Mouse (Mus musculus): ENCODE measurements at regions not wholly inside any gene's neighbourhood (a gene's known extent, or its start where the extent isn't known, plus 50 kb on each side); places are given as distances from the start of the nearest gene placed in this dataset.

GRCm38 (mm10) chr12:79967491-79968255 is 145.1 kb downstream of the Zfp36l1 start:
- no peak for DNase-seq (ENCODE audit: low read depth, low spot score)

DNA sequence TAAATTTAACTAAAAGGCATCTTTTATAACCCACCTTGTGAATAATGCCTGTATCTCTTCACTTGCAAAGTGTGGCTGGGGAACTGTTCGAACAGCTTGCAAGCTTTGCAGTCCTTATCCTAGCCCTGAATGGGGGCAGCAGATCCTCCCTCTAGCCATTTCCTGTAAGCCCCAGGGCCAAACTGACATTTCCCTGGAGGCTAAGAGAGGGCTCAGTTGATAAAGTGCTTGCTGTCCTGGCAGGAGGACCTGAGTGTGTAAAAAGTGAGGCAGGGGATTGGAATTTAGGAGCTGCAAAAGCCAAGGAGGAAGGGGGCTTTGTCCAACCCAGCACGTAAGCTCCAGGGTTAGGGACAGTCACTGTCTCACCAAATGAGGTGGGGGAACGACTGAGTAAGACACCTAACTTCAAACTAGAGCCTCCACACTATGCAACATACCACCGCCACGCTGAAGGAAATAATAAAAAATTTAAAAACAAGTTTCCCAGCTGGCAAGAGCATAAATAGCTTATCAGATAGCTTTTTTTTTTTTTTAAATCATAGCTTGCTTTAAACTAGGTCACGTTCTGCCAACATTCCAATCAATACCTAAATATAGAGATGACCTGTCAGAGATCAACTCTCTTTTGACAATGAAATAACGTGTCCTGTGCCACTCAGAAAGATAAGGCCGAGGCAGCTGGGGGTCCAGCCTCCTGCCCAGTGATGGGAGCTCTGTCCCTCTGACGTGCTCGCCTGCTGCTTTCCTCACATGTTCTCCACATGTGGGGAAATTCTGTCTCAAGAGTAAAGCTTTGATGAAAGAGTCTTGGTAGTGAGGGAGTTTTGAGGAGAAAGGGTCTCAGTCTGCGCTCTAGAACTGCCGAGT is 146.0 kb downstream of the Zfp36l1 start:
- no peak for DNase-seq (ENCODE audit: low read depth, low spot score)

GRCm38 (mm10) chr12:79966289-79966615 is 146.6 kb downstream of the Zfp36l1 start:
- no peak for DNase-seq (ENCODE audit: low read depth, low spot score)

GRCm38 (mm10) chr12:79965471-79966288 is 147.1 kb downstream of the Zfp36l1 start:
- DNase-seq (ENCODE audit: low read depth, low spot score), result peak; percentile 59

DNA sequence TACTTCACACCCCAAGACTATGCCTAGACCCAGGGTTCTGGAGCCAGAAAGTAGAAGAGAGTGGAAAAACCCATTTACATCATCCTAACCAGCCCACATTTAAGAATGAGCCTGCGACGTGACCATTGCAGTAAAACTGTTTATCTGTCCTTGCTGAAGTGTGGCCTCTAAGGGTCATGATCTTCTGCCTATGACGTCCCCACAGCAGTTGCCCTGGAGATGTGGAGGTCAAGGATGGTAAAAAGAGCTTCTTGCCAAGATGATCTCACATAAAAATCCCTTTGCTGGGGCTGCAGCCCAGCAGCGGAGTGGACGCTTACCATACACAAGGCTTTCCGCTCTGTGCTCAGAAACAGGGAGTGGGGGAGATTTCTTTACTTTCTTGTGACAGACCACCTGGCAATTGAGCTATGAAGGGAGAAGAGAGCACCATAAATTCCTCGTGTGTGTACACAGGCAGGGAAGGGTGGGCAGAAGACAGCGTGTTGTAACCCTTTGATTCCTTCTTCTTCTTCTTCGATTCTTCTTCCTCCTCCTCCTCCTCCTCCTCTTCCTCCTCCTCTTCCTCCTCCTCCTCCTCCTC is 149.3 kb downstream of the Zfp36l1 start:
- no peak for DNase-seq (ENCODE audit: low read depth, low spot score)

DNA sequence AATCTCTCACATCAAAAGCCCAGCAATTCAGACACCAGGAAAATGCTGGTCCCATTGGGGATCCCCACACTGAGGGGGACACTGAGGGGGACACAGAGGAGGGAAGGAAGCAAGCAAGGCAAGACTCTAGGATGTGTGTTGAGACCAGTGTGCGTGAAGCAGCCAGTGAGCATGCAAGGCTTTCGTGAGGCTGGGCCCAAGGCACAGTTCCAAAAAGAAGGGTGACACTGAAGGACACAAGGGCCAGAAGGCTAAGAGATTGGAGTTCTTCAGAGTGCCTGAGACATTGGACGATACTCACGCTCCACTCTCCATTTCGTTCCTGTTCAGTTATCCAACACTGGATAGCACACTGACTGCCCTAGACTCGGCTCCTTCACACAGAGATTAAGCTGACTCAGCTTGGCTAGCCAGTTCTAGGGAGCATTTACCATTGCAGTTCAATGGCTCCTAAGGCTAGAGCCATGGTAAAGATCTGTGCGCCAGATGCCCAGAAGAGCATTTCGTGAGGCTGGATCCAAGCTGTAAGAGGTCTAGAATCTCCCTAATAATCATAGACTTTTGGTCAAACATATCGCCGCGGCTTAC is 150.1 kb downstream of the Zfp36l1 start:
- no peak for DNase-seq (ENCODE audit: low read depth, low spot score)

DNA sequence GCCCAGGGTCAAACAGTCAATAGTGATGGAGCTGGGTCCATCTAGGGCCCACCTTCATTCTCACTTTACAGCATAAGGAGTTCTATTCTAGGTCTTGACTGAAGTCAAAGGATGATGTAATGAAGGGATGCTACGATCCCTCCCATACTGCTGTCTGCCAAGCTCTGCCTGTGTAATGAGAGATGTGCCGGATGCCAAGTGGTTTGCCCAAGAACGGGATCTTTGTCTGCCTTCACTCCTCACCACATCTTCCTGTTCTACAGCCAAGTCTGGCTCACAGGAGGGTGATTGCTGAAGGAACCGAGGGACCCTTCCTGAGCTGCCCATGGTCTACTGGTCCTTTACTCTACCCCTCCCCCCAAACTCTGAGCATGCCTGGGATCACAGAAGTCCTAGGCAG is 150.9 kb downstream of the Zfp36l1 start:
- DNase-seq (ENCODE audit: low read depth, low spot score), result no peak

- no peak for DNase-seq (ENCODE audit: low read depth, low spot score)
Measured at GRCm38 (mm10) chr12:79961076-79961475, 151.7 kb downstream of the Zfp36l1 start.

DNA sequence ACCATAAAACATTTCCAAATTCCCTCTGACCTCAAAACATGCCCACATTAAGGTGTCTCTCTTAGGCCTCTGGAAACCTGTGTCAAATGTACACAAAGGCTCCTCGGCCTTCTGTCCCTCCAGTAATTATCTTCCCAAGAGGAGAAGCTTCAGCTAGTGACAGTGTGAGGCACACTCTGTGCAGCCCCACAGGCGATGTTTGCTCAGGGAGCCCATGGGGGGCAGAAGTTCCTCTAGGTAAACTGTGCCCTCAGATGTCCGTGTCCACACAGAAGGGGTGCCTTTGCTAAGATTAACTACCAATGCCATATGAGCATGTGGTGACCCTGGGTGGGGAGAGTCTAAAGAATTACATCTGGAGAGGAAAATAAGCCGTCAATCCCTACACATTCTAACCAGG is 152.4 kb downstream of the Zfp36l1 start:
- DNase-seq (ENCODE audit: low read depth, low spot score), result no peak

- DNase-seq (ENCODE audit: low read depth, low spot score), result no peak
Measured at GRCm38 (mm10) chr12:79959540-79960305, 153.1 kb downstream of the Zfp36l1 start.

GRCm38 (mm10) chr12:79957211-79957610 is 155.6 kb downstream of the Zfp36l1 start:
- DNase-seq (ENCODE audit: low read depth, low spot score), result no peak

- DNase-seq (ENCODE audit: low read depth, low spot score), result no peak
Measured at GRCm38 (mm10) chr12:79956351-79956750, 156.5 kb downstream of the Zfp36l1 start.

DNA sequence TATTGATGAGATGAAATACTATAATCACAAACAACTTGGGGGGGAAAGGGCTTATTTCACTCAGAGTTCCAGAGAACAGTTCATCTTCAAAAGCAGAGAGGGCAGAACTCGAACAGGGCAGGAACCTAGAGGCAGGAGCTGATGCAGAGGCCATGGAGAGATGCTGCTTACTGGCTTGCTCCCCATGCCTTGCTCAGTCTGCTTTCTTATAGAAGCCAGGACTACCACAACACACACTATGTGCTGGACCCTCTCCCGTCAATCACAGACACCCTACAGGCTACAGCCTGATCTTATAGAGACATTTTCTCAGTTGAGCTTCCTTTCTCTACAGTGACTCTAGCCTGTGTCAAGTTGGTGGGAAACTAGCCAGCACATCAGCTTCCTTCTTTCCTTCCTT is 157.3 kb downstream of the Zfp36l1 start:
- DNase-seq (ENCODE audit: low read depth, low spot score), result no peak

- DNase-seq (ENCODE audit: low read depth, low spot score), result no peak
Measured at GRCm38 (mm10) chr12:79950579-79951112, 162.2 kb downstream of the Zfp36l1 start.

DNA sequence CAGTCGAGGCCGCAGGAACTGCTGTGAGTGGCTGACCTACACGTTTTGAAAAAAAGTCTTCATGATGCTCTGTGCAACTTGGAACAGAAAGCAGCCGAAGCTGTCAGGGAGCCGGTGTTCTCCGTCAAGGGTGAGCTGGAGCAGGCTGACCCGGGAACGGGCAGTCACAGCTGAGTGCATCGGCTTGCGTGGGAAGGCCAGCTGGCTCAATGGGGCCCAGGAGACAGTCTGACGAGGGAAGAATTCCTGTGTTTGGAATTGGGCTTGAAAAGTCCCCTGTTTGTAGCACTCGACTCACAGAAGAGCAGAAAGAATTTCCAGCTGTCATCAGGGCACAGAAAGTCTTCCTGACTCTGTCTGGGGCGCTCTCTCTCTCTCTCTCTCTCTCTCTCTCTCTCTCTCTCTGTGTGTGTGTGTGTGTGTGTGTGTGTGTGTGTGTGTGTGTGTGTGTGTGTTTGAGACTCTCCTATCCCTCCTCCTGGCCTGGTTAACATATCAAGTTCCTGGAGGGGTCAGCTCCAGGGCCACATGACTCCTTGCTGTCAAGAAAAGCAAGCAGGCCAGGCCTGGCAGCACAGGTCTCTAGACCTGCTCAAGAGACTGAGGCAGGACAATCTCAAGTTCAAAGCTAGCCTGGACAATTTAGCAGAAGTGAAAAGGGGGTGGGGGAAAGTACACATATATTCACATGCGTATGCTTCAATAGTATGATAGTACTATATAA is 163.6 kb downstream of the Zfp36l1 start:
- no peak for DNase-seq (ENCODE audit: low read depth, low spot score)

DNA sequence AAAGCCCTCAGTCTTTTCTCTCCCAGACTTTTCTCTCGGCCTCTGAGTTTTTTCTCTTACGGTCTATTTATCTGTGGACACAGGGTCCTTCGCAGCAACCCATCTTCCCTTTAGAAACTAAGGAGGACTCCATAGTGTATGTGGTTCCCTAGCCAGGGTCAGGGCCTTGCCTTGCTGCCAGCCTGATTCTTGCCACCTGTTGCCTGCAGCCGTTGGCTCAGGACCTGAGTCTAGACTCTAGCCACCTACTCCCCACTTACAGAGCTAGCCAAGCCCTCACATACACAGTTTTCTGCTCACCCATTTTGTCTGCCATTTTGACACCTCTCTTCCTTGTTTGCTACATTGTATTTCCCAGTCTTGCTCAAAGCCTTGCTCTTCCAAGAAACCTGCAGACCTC is 165.2 kb downstream of the Zfp36l1 start:
- no peak for DNase-seq (ENCODE audit: low read depth, low spot score)

GRCm38 (mm10) chr12:79946777-79947176 is 166.0 kb downstream of the Zfp36l1 start:
- DNase-seq (ENCODE audit: low read depth, low spot score), result no peak

DNA sequence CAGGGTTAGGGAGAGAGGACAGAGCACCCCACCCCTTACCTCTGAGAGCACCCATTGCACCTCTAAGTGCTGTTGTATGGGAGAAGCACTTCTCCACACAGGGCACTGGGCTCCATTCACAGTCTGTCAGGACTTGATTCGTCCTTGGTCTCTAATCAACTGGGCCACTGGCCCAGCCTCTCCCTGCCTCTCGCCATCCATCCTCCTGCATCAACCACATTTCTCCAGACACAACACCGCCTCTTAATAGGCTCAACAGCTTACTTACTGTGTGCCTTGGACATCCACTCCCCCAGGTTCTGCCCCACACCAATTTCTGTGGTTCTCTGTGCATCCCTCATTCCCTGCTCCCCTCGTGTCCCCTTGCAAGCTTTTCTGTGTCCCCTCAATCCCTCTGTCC is 166.9 kb downstream of the Zfp36l1 start:
- no peak for DNase-seq (ENCODE audit: low read depth, low spot score)

GRCm38 (mm10) chr12:79944714-79945493 is 167.9 kb downstream of the Zfp36l1 start:
- no peak for DNase-seq (ENCODE audit: low read depth, low spot score)
